Mouse (Mus musculus) naive thymus-derived CD4-positive, alpha-beta T cell, adult 5 months (primary cell): ENCODE measurements around the gene Olfr629. TPM values are rescaled to one million over a fixed set of nuclear protein-coding genes. Genes with fewer than 3 reads are reported as not detected.

Source experiments
- polyA plus RNA-seq: library from polyadenylated mRNA; unstranded; fragments of 100-300 nt; shearing (Covaris generic); gene quantifications from one replicate; pipeline ENCODE4 v1.2.1, GENCODE M21; 2017

Olfr629 gene
- not detected for polyA plus RNA-seq

GRCm38 (mm10) chr7:103744843-103745242 lies at the start of gene Olfr629:
Gene Olfr629, minus strand, starts transcription at chr7:103744943.

GRCm38 (mm10) chr7:103791721-103792120 lies 47.0 kb upstream of the Olfr629 start, which contains the start of gene Olfr67:
Gene Olfr67, minus strand, starts transcription at chr7:103791821.

GRCm38 (mm10) chr7:103779598-103779997 lies 34.9 kb upstream of the Olfr629 start, which contains the start of gene Olfr68:
Gene Olfr68, minus strand, starts transcription at chr7:103779698.

GRCm38 (mm10) chr7:103771494-103771893 lies 26.8 kb upstream of the Olfr629 start, which contains the start of gene Olfr69:
Gene Olfr69, minus strand, starts transcription at chr7:103771594.

GRCm38 (mm10) chr7:103757233-103757632 lies 12.5 kb upstream of the Olfr629 start, which contains the start of gene Olfr630:
Gene Olfr630, minus strand, starts transcription at chr7:103757333.

GRCm38 (mm10) chr7:103730074-103730473 lies 14.7 kb downstream of the Olfr629 start, which contains the start of gene Olfr628:
Gene Olfr628, plus strand, starts transcription at chr7:103730374.

GRCm38 (mm10) chr7:103714371-103714770 lies 30.4 kb downstream of the Olfr629 start, which contains the start of gene Olfr243:
Gene Olfr243, plus strand, starts transcription at chr7:103714671.

Other genes with a start within 250 kb of the Olfr629 start
- not detected for gene Olfr609, start 246.9 kb downstream of the Olfr629 start, polyA plus RNA-seq
- gene Olfr610, start 232.8 kb downstream of the Olfr629 start, polyA plus RNA-seq = not detected
- gene Olfr611, start 224.1 kb downstream of the Olfr629 start, polyA plus RNA-seq = not detected
- not detected for gene Olfr612, start 202.2 kb downstream of the Olfr629 start, polyA plus RNA-seq
- gene Olfr613, start 196.9 kb downstream of the Olfr629 start, polyA plus RNA-seq = 0.06 TPM
- not detected for gene Olfr615, start 188.9 kb downstream of the Olfr629 start, polyA plus RNA-seq
- not detected for gene Olfr616, start 175.8 kb downstream of the Olfr629 start, polyA plus RNA-seq
- gene Olfr617, start 171.9 kb downstream of the Olfr629 start, polyA plus RNA-seq = not detected
- gene Olfr618, start 154.8 kb downstream of the Olfr629 start, polyA plus RNA-seq = not detected
- gene Olfr619, start 144.4 kb downstream of the Olfr629 start, polyA plus RNA-seq = not detected
- gene Olfr620, start 132.4 kb downstream of the Olfr629 start, polyA plus RNA-seq = 0.25 TPM
- not detected for gene Olfr622, start 102.2 kb downstream of the Olfr629 start, polyA plus RNA-seq
- gene Olfr623, start 81.2 kb downstream of the Olfr629 start, polyA plus RNA-seq = not detected
- gene Olfr624, start 73.8 kb downstream of the Olfr629 start, polyA plus RNA-seq = 0.06 TPM
- gene Olfr625-ps1, start 62.2 kb downstream of the Olfr629 start, polyA plus RNA-seq = not detected
- not detected for gene Olfr243, start 30.3 kb downstream of the Olfr629 start, polyA plus RNA-seq
- gene Olfr628, start 14.6 kb downstream of the Olfr629 start, polyA plus RNA-seq = not detected
- gene Olfr630, start 12.4 kb upstream of the Olfr629 start, polyA plus RNA-seq = not detected
- gene Olfr69, start 26.7 kb upstream of the Olfr629 start, polyA plus RNA-seq = not detected
- gene Olfr68, start 34.8 kb upstream of the Olfr629 start, polyA plus RNA-seq = not detected
- gene Olfr67, start 46.9 kb upstream of the Olfr629 start, polyA plus RNA-seq = not detected
- gene Hbb-bt, start 69.1 kb upstream of the Olfr629 start, polyA plus RNA-seq = not detected
- gene Hbb-bs, start 83.2 kb upstream of the Olfr629 start, polyA plus RNA-seq = 1.2 TPM
- not detected for gene Hbb-bh2, start 95.6 kb upstream of the Olfr629 start, polyA plus RNA-seq
- gene Hbb-bh1, start 98.2 kb upstream of the Olfr629 start, polyA plus RNA-seq = not detected
- not detected for gene Hbb-y, start 108.3 kb upstream of the Olfr629 start, polyA plus RNA-seq
- gene Olfr66, start 141.3 kb upstream of the Olfr629 start, polyA plus RNA-seq = not detected
- not detected for gene Olfr64, start 149.5 kb upstream of the Olfr629 start, polyA plus RNA-seq
- not detected for gene Olfr65, start 158.5 kb upstream of the Olfr629 start, polyA plus RNA-seq
- not detected for gene Olfr631, start 183.9 kb upstream of the Olfr629 start, polyA plus RNA-seq
- gene Olfr632, start 189.4 kb upstream of the Olfr629 start, polyA plus RNA-seq = not detected
- not detected for gene Olfr633, start 199.5 kb upstream of the Olfr629 start, polyA plus RNA-seq
- gene Olfr635, start 226.2 kb upstream of the Olfr629 start, polyA plus RNA-seq = 0.04 TPM